Mouse (Mus musculus) heart, postnatal 0 days (tissue): ENCODE measurements around the gene Ptgir. TPM values are rescaled to one million over a fixed set of nuclear protein-coding genes. Genes with fewer than 3 reads are reported as not detected.
A peak's percentile ranks its signal among the peaks of the same experiment; 100 is the strongest.

Source experiments
- ATAC-seq: fragments of 200-750 bp; cut with Nextera tagmentation; 2 replicates; pipeline ENCODE4 v1.8.0; 2017; ENCODE audit warnings: low read depth, moderate number of reproducible peaks, moderate library complexity; ENCODE audit not compliant: insufficient read depth
- DNase-seq: peaks from one replicate; pipeline ENCODE4 v3.0.0-alpha.2; 2016; ENCODE audit warnings: low spot score
- H3K27ac ChIP-seq: fragments of 300-500 bp; sonication (generic); 2 replicates; pipeline ENCODE4 v1.5.1; 2014; ENCODE audit warnings: low read depth, mild to moderate bottlenecking
- H3K27me3 ChIP-seq: fragments of 300-500 bp; sonication (generic); 2 replicates; pipeline ENCODE4 v1.6.1; 2014; ENCODE audit warnings: low read length, mixed read lengths; ENCODE audit not compliant: control insufficient read depth, insufficient read depth
- H3K36me3 ChIP-seq: fragments of 300-500 bp; sonication (generic); replicated peaks from 2 replicates; pipeline ENCODE4 v1.6.1; 2014; ENCODE audit warnings: low read length, mixed read lengths; ENCODE audit not compliant: control insufficient read depth, insufficient read depth
- H3K4me1 ChIP-seq: fragments of 300-500 bp; sonication (generic); 2 replicates; pipeline ENCODE4 v1.6.1; 2014; ENCODE audit warnings: antibody characterized with exemption; ENCODE audit not compliant: control insufficient read depth, insufficient read depth
- H3K4me2 ChIP-seq: fragments of 300-500 bp; sonication (generic); 2 replicates; pipeline ENCODE4 v1.6.1; 2014; ENCODE audit warnings: low read depth, mild to moderate bottlenecking, low read length, moderate library complexity
- H3K4me3 ChIP-seq: fragments of 300-500 bp; sonication (generic); 2 replicates; pipeline ENCODE4 v1.5.1; 2014; ENCODE audit warnings: low read depth, low read length
- H3K9ac ChIP-seq: fragments of 300-500 bp; sonication (generic); replicated peaks from 2 replicates; pipeline ENCODE4 v1.6.1; 2014; ENCODE audit warnings: low read depth, low read length, mixed read lengths
- H3K9me3 ChIP-seq: fragments of 300-500 bp; sonication (generic); replicated peaks from 2 replicates; pipeline ENCODE4 v1.6.1; 2016; ENCODE audit warnings: low read length; ENCODE audit not compliant: control insufficient read depth
- CTCF ChIP-seq: IDR thresholded peaks from 2 replicates; pipeline ENCODE4 v1.5.1; 2016; ENCODE audit warnings: antibody characterized with exemption, control low read depth, low read depth
- EP300 ChIP-seq: IDR thresholded peaks from 2 replicates; pipeline ENCODE4 v1.6.1; 2016; ENCODE audit warnings: antibody characterized with exemption, low read depth
- WGBS: fragments of 180-500 bp; shearing (Covaris S2); extraction: QIAGEN DNeasy Blood & Tissue Kit; methylation state at CpG from one replicate; pipeline ENCODE4 v1.1.7; 2014; 5-methylcytosine and 5-hydroxymethylcytosine counted together
- polyA plus RNA-seq: library from polyadenylated mRNA; unstranded; fragments of >200 nt; fragmentation: Nextera tagmentation; extraction: Ambion mirVana; gene quantifications from 2 replicates; pipeline ENCODE4 v1.2.1, GENCODE M21; 2015
- total RNA-seq: library from RNA; depleted of rRNA; stranded (reverse); fragments of >200 nt; gene quantifications from 2 replicates; pipeline ENCODE4 v1.2.3, GENCODE M21; 2014; ENCODE audit warnings: low replicate concordance

The Ptgir gene
- total and polyA plus RNA-seq, 2 experiments from 2014 or later, result 1.2 to 2.3 TPM

DNA sequence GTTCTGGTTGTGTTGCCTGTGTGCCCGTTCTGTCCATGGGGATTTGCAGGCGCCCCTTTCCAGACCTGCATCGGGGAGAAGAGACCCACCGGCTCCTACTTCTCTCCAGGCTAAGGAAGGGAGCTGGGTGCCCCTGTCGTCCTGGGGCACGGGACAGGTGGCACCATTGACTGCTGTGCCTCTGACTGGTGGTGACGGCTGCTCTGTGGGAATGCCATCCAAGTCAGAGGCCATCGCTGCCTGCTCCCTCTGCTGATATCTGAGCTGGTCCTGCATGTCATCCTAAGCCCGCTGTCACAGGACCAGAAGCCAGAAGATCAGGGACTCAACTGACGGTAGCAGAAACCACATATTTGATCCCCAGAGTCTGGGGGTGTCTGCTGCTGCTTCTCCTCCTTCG, 2.6 kb downstream of the Ptgir start:
- Histone ChIP-seq H3K4me2 (0 out of 2 replicates have a peak overlapping the region, but pooled peaks have one; percentile 45), H3K9ac (no peak overlapping the region), H3K27ac (no peak overlapping the region), H3K4me3 (no peak overlapping the region), H3K36me3 (no peaks in the 10 kb centered on the region), H3K9me3 (no peaks in the 10 kb centered on the region), H3K27me3 (peaks cover 15% of the 10 kb centered on the region), H3K4me1 (peaks cover 15% of the 10 kb centered on the region)
- WGBS, result 40% methylated on average over 11 of the region's 11 CpGs
- ATAC-seq (no peak), DNase-seq (no peak)
- TF ChIP-seq CTCF, result no peak
- no peak for TF ChIP-seq EP300

DNA sequence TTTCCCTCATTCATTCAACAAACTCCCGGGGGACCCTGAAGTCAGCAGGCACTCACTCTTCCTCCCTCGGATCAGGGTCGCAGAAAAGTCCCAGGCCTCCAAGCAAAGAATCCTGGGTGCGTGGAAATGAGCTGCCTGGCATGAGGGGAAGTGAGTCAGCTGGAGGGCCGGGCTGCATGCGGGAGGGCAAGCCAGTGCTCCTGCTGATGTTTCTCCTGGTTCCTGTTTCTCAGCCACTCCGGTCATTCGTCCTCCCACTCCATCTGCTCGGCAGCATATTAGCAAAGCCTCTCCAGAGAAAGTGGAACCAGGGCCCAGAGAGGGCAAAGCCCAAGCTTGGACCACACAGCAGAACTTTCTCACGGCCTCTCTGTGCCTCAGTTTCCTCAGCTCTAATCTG, 3.6 kb downstream of the Ptgir start:
- H3K36me3 ChIP-seq, result peaks cover 8% of the 10 kb centered on the region
- no peaks in the 10 kb centered on the region for H3K9me3 ChIP-seq
- H3K9ac ChIP-seq, result no peak overlapping the region
- WGBS, result 44% methylated on average over 10 of the region's 10 CpGs
- TF ChIP-seq EP300 (no peak), CTCF (no peak)
- H3K4me2 ChIP-seq, result no peak overlapping the region
- no peak overlapping the region for H3K4me3 ChIP-seq
- no peak for ATAC-seq
- no peak overlapping the region for H3K27ac ChIP-seq
- H3K27me3 ChIP-seq, result peaks cover 12% of the 10 kb centered on the region
- peaks cover 15% of the 10 kb centered on the region for H3K4me1 ChIP-seq
- DNase-seq, result no peak

GRCm38 (mm10) chr7:16911904-16912303, 5.6 kb downstream of the Ptgir start:
- ATAC-seq (no peak), DNase-seq (no peak)
- 90% methylated on average over 3 of the region's 3 CpGs for WGBS
- Histone ChIP-seq H3K9ac (no peak overlapping the region), H3K4me1 (peaks cover 20% of the 10 kb centered on the region), H3K27me3 (peaks cover 12% of the 10 kb centered on the region), H3K9me3 (no peaks in the 10 kb centered on the region), H3K4me3 (no peak overlapping the region), H3K27ac (no peak overlapping the region), H3K36me3 (peaks cover 28% of the 10 kb centered on the region), H3K4me2 (no peak overlapping the region)
- TF ChIP-seq CTCF (no peak), EP300 (no peak)

- Histone ChIP-seq H3K4me2 (no peak overlapping the region), H3K4me3 (no peak overlapping the region), H3K36me3 (peaks cover 33% of the 10 kb centered on the region), H3K9me3 (no peaks in the 10 kb centered on the region), H3K9ac (no peak overlapping the region), H3K27ac (no peak overlapping the region), H3K4me1 (peaks cover 19% of the 10 kb centered on the region), H3K27me3 (peaks cover 12% of the 10 kb centered on the region; the same call in 1 of the 2 replicates)
- no peak for ATAC-seq
- TF ChIP-seq CTCF, result no peak
- no peak for TF ChIP-seq EP300
- no peak for DNase-seq
- 80% methylated on average over 6 of the region's 6 CpGs for WGBS
Observed at GRCm38 (mm10) chr7:16912360-16912759, 6.1 kb downstream of the Ptgir start.

DNA sequence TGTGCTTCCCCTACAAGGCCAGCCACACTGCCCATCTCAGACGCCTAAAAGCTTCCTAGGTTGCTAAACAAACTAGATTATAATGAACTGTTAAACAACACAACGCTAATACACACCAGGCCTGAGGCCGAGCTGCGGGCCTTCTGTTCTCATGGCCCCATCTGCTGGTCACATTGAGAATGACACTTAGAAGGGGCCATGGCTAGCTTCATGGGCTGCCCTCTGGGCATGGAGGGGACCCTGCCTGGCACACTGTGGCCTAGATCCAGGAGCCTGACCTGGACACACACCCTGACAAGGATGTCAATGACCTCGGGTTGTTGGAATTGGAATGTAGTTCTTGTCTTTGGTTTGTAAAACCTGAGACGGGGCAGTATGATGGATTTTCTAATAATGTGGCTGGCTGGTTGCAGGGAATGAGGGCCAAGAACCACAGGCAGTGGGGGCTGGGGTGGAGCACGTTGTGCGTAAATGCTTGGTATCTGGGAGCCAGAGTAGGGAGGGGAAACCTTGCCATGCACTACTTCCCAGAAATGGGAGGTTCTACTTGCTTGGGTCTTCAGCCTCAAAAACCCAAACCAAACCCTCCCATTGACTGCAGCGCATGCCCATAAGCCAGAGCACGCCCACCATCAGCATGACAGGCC, 7.6 kb downstream of the Ptgir start:
- Histone ChIP-seq H3K4me1 (peaks cover 8% of the 10 kb centered on the region; the same call in 1 of the 2 replicates), H3K9ac (no peak overlapping the region), H3K4me2 (no peak overlapping the region), H3K27ac (no peak overlapping the region), H3K4me3 (no peak overlapping the region), H3K27me3 (0 out of 2 replicates have a peak, but pooled peaks cover 8% of the 10 kb centered on the region), H3K36me3 (peaks cover 48% of the 10 kb centered on the region), H3K9me3 (no peaks in the 10 kb centered on the region)
- DNase-seq (peak; percentile 66), ATAC-seq (peak; percentile 67)
- WGBS, result 31% methylated on average over 10 of the region's 10 CpGs
- TF ChIP-seq CTCF (peak; percentile 91), EP300 (no peak)
